Mouse (Mus musculus): ENCODE measurements around the gene Eno3. TPM values are rescaled to one million over a fixed set of nuclear protein-coding genes. Genes with fewer than 3 reads are reported as not detected.
A peak's percentile ranks its signal among the peaks of the same experiment; 100 is the strongest.

Gene Eno3
- total and polyA plus RNA-seq, 3 experiments, result 14.2 to 16.8 TPM; not detected in 1

DNA sequence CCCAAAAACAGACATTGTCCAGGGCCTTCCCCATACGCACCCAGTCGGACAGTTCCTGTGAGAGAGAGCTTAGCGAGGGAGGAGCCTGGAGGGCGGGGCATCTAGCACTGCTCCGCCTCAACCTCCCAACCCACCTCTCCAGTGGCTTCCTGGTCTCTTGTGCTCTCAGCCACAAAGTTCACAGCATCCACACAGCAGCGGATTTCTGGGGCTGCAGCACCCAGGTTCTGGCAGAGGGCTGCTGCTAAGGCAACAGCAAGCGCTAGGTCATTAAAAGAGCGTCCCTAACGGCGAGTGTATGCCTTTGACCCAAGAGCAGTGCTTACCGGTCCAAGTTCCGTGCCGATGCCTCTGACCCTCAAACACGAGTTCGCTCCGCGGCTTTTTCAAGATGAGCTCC, 41.9 kb upstream of the Eno3 start:
- no peaks in the 10 kb centered on the region for H3K27me3 ChIP-seq (ENCODE audit: control insufficient read depth in 1 of 2, insufficient read depth in 2 of 2, low read length in 2 of 2)
- TF ChIP-seq RCOR1 (IDR thresholded peaks at IDR 0.05; ENCODE audit: low read depth, low read length) (no peak), ZKSCAN1 (IDR thresholded peaks at IDR 0.05; ENCODE audit: low read depth, low read length) (no peak), MYB (IDR thresholded peaks at IDR 0.05; ENCODE audit: low read depth, low read length) (no peak), ZMIZ1 (IDR thresholded peaks at IDR 0.05; ENCODE audit: low read depth, low read length) (no peak), ELF1 (IDR thresholded peaks at IDR 0.05; ENCODE audit: low read depth, low read length) (no peak), EP300 (IDR thresholded peaks at IDR 0.05; ENCODE audit: low read depth in 1 of 2, low read length in 2 of 2) (no peak), GATA1 (IDR thresholded peaks at IDR 0.05; ENCODE audit: low read depth, low read length) (no peak), MAZ (IDR thresholded peaks at IDR 0.05; ENCODE audit: low read depth, low read length) (no peak), CHD1 (IDR thresholded peaks at IDR 0.05; ENCODE audit: low read depth, low read length) (no peak), NRF1 (IDR thresholded peaks at IDR 0.05; ENCODE audit: insufficient read depth, low read depth, low read length, poor library complexity, severe bottlenecking) (no peak), RAD21 (IDR thresholded peaks at IDR 0.05; ENCODE audit: low read depth, low read length) (no peak), JUND (IDR thresholded peaks at IDR 0.05; ENCODE audit: low read depth, low read length) (no peak), ETS1 (IDR thresholded peaks at IDR 0.05; ENCODE audit: low read depth, low read length) (no peak)
- H3K9ac ChIP-seq (ENCODE audit: control insufficient read depth, low read depth, low read length, poor library complexity, severe bottlenecking), result no peak overlapping the region
- peaks cover 0 to 3% of the 10 kb centered on the region in 2 experiments; a peak in 1 of 4 replicates for H3K4me1 ChIP-seq (ENCODE audit: control insufficient read depth in 1 of 2, insufficient read depth in 2 of 2, low read length in 2 of 2)
- peak; percentile 59 for DNase-seq (ENCODE audit: low read depth, low spot score)
- H3K79me2 ChIP-seq (ENCODE audit: control insufficient read depth, insufficient read depth, low read length, poor library complexity), result no peaks in the 10 kb centered on the region
- no peaks in the 10 kb centered on the region for H3K9me3 ChIP-seq (replicated peaks; ENCODE audit: insufficient read depth, low read length)
- no peak overlapping the region for H3K27ac ChIP-seq (ENCODE audit: control insufficient read depth, low read depth, low read length)
- no peak overlapping the region for H3K4me3 ChIP-seq (ENCODE audit: control insufficient read depth in 1 of 2, insufficient read depth in 1 of 2, low read depth in 2 of 2, low read length in 2 of 2)
- peaks cover 0 to 7% of the 10 kb centered on the region in 2 experiments; a peak in 2 of 4 replicates for H3K36me3 ChIP-seq (ENCODE audit: control insufficient read depth in 1 of 2, insufficient read depth in 2 of 2, low read length in 2 of 2)

DNA sequence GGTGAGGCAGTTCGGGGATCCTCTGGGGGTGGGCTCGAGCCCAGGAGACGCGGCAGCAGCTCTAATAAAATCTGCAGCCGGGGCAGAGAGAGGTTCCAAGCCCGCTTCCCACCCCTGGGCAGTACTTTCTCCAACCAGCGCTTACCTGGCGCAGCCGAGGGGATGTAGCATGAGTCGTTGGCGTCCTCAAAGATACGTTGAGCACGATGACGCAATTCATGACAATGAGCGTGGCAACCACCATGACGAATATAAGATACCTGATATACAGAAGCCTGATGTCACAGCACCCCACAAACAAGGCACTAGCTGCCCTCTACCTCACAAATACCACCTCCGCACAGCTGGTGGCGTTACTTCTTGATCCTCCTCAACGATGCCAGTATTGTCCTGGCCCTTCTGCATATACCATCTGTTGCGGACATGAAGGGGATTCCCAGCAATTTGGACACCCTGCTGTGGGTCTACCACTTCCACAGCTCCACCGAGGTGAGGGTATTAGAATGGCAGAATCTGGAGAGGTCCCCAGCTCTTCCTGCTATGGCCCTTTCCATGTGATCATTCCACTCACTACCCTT, 41.4 kb upstream of the Eno3 start, which contains the start of gene 4930544D05Rik:
TSS of gene 4930544D05Rik (plus strand) at position 333 of the 578 bp plus-strand sequence.
- DNase-seq (ENCODE audit: low read depth, low spot score), result no peak
- Histone ChIP-seq H3K4me1 (ENCODE audit: control insufficient read depth in 1 of 2, insufficient read depth in 2 of 2, low read length in 2 of 2) (peaks cover 0 to 3% of the 10 kb centered on the region in 2 experiments; a peak in 1 of 4 replicates), H3K9ac (ENCODE audit: control insufficient read depth, low read depth, low read length, poor library complexity, severe bottlenecking) (no peak within 1 kb of the TSS), H3K36me3 (ENCODE audit: control insufficient read depth in 1 of 2, insufficient read depth in 2 of 2, low read length in 2 of 2) (peaks cover 0 to 5% of the 10 kb centered on the region in 2 experiments; a peak in 2 of 4 replicates), H3K79me2 (ENCODE audit: control insufficient read depth, insufficient read depth, low read length, poor library complexity) (no peaks in the 10 kb centered on the region), H3K27ac (ENCODE audit: control insufficient read depth, low read depth, low read length) (no peak within 1 kb of the TSS), H3K27me3 (ENCODE audit: control insufficient read depth in 1 of 2, insufficient read depth in 2 of 2, low read length in 2 of 2) (no peaks in the 10 kb centered on the region), H3K9me3 (replicated peaks; ENCODE audit: insufficient read depth, low read length) (no peaks in the 10 kb centered on the region), H3K4me3 (ENCODE audit: control insufficient read depth in 1 of 2, insufficient read depth in 1 of 2, low read depth in 2 of 2, low read length in 2 of 2) (no peak within 1 kb of the TSS)
- TF ChIP-seq E2F4 (IDR thresholded peaks at IDR 0.05; ENCODE audit: borderline replicate concordance, low read depth, low read length) (no peak), POLR2AphosphoS5 (IDR thresholded peaks at IDR 0.05; ENCODE audit: borderline replicate concordance, low read depth, low read length) (no peak), KAT2A (conservative IDR thresholded peaks at IDR 0.05; ENCODE audit: low read depth, low read length) (no peak), MYB (IDR thresholded peaks at IDR 0.05; ENCODE audit: low read depth, low read length) (no peak)

Measured in MEL (cell line).